8 mouse cellular contexts compared by ENCODE assay signal in genomic region chr12:3890753-3891751, GRCm38 (mm10).
DNase-seq lines count a peak whose midpoint lies in the region; ATAC-seq lines count a peak whose summit lies in the region.

No protein-coding gene starts in this region.

- H3K9me3 ChIP-seq in heart, embryonic 13.5 days, result no peaks in the 10 kb centered on the region
- no peaks in the 10 kb centered on the region for H3K9me3 ChIP-seq in limb, embryonic 10.5 days (replicated peaks)
- H3K9me3 ChIP-seq in stomach, embryonic 14.5 days (ENCODE audit: control insufficient read depth, low read depth, low read length), result no peaks in the 10 kb centered on the region

- H3K27me3 ChIP-seq in heart, embryonic 13.5 days (replicated peaks), result no peaks in the 10 kb centered on the region
- no peaks in the 10 kb centered on the region for H3K27me3 ChIP-seq in limb, embryonic 10.5 days (ENCODE audit: low read depth, poor library complexity, severe bottlenecking)
- H3K27me3 ChIP-seq in stomach, embryonic 14.5 days (ENCODE audit: control insufficient read depth, insufficient read depth, low read length), result no peaks in the 10 kb centered on the region

- H3K27ac ChIP-seq in heart, embryonic 13.5 days (replicated peaks), result peak overlapping the region; percentile 93
- H3K27ac ChIP-seq in limb, embryonic 10.5 days, result peak overlapping the region; percentile 95
- peak overlapping the region; percentile 95 for H3K27ac ChIP-seq in stomach, embryonic 14.5 days (ENCODE audit: low read length)

- 0 out of 2 replicates have a peak, but pooled peaks have one; percentile 12 for ATAC-seq in heart, embryonic 13.5 days (ENCODE audit: extremely low read depth, insufficient number of reproducible peaks, low FRiP score, low TSS enrichment)
- ATAC-seq in megakaryocyte-erythroid progenitor cell, adult 5-6 weeks (replicated peaks; ENCODE audit: low FRiP score, low TSS enrichment, poor library complexity, severe bottlenecking), result peak; percentile 44
- peak; percentile 66 for ATAC-seq in stomach, embryonic 14.5 days (ENCODE audit: insufficient number of reproducible peaks, insufficient read depth, low FRiP score, low read depth)

- peaks cover 36% of the 10 kb centered on the region for H3K36me3 ChIP-seq in heart, embryonic 13.5 days
- peaks cover 24% of the 10 kb centered on the region for H3K36me3 ChIP-seq in limb, embryonic 10.5 days
- peaks cover 24% of the 10 kb centered on the region for H3K36me3 ChIP-seq in stomach, embryonic 14.5 days (ENCODE audit: control insufficient read depth, insufficient read depth, low read length)

- 4% methylated on average over 28 of the region's 45 CpGs for WGBS in heart, embryonic 13.5 days
- 4% methylated on average over 43 of the region's 45 CpGs for WGBS in limb, embryonic 10.5 days
- 2% methylated on average over 43 of the region's 45 CpGs for WGBS in stomach, embryonic 14.5 days

- H3K4me3 ChIP-seq in heart, embryonic 13.5 days, result peak overlapping the region; percentile 61
- H3K4me3 ChIP-seq in limb, embryonic 10.5 days, result peak overlapping the region; percentile 57
- peak overlapping the region; percentile 44 for H3K4me3 ChIP-seq in stomach, embryonic 14.5 days (ENCODE audit: low read depth, low read length)

- DNase-seq in MEL-GATA-1-ER (ENCODE audit: extremely low read depth, low read depth), result peak; percentile 58
- DNase-seq in c-Kit-positive CD71-negative TER-119-negative erythroid progenitor cells, embryonic 14.5 days (ENCODE audit: low read depth), result peak; percentile 43
- peak; percentile 93 for DNase-seq in limb, embryonic 10.5 days (ENCODE audit: low spot score)
- no peak for DNase-seq in layer of hippocampus, postnatal 10 days (ENCODE audit: low spot score in 2 of 2)
- no peak for DNase-seq in right cerebral cortex, postnatal 10 days (ENCODE audit: low spot score in 2 of 2)

- peaks cover 84% of the 10 kb centered on the region for H3K4me1 ChIP-seq in heart, embryonic 13.5 days
- H3K4me1 ChIP-seq in limb, embryonic 10.5 days, result peaks cover 88% of the 10 kb centered on the region
- H3K4me1 ChIP-seq in stomach, embryonic 14.5 days (ENCODE audit: control insufficient read depth, insufficient read depth, low read length), result peaks cover 70% of the 10 kb centered on the region

- H3K9ac ChIP-seq in heart, embryonic 13.5 days, result peak overlapping the region; percentile 87
- peak overlapping the region; percentile 50 for H3K9ac ChIP-seq in stomach, embryonic 14.5 days (replicated peaks; ENCODE audit: low read depth, low read length)

- peak overlapping the region; percentile 83 for H3K4me2 ChIP-seq in heart, embryonic 13.5 days
- H3K4me2 ChIP-seq in stomach, embryonic 14.5 days (replicated peaks; ENCODE audit: low read depth, low read length), result peak overlapping the region; percentile 55

Comparison
In these comparisons a context has a peak if more than half of its experiments do, and no peak if none do; other contexts are left out.
1. DNase-seq: peak in MEL-GATA-1-ER (single experiment), c-Kit-positive CD71-negative TER-119-negative erythroid progenitor cells, embryonic 14.5 days (single experiment) and limb, embryonic 10.5 days (single experiment); none in layer of hippocampus, postnatal 10 days (0 of 2) and right cerebral cortex, postnatal 10 days (0 of 2).
2. ATAC-seq: peak in every context shown above with its lines; median percentile 66 in stomach, embryonic 14.5 days; 44 in megakaryocyte-erythroid progenitor cell, adult 5-6 weeks; 12 in heart, embryonic 13.5 days.
3. Peak in every context shown above with its lines, with median percentiles within 50 percentile points of each other: H3K27ac ChIP-seq and H3K4me3 ChIP-seq.